Mouse (Mus musculus): ENCODE results near the gene Zbtb17.

GRCm38 (mm10) chr4:141421423-141421822, 23.0 kb upstream of the Zbtb17 start:
- TF ChIP-seq USF1 (IDR thresholded peaks at IDR 0.05; ENCODE audit: low read depth, low read length) (no peak), CTCF (IDR thresholded peaks at IDR 0.05 in 2 of 3, conservative IDR thresholded peaks at IDR 0.05 in 1 of 3; ENCODE audit: control insufficient read depth in 1 of 3, insufficient read depth in 1 of 3, low read depth in 2 of 3, low read length in 3 of 3, poor library complexity in 1 of 3, severe bottlenecking in 1 of 3) (no peak), NRF1 (IDR thresholded peaks at IDR 0.05; ENCODE audit: insufficient read depth, low read depth, low read length, poor library complexity, severe bottlenecking) (no peak), MAX (IDR thresholded peaks at IDR 0.05; ENCODE audit: low read length) (no peak), POLR2A (IDR thresholded peaks at IDR 0.05; ENCODE audit: control insufficient read depth in 1 of 2, insufficient read depth in 1 of 2, low read depth in 1 of 2, low read length in 2 of 2, poor library complexity in 1 of 2) (no peak), MAFK (IDR thresholded peaks at IDR 0.05; ENCODE audit: borderline replicate concordance, low read depth, low read length) (no peak), HCFC1 (IDR thresholded peaks at IDR 0.05; ENCODE audit: low read depth, low read length) (no peak), BHLHE40 (IDR thresholded peaks at IDR 0.05; ENCODE audit: borderline replicate concordance, low read depth, low read length) (no peak), ELF1 (IDR thresholded peaks at IDR 0.05; ENCODE audit: low read depth, low read length) (no peak), ZC3H11A (IDR thresholded peaks at IDR 0.05; ENCODE audit: low read depth, low read length) (no peak), CHD2 (IDR thresholded peaks at IDR 0.05; ENCODE audit: low read length) (no peak), ZMIZ1 (IDR thresholded peaks at IDR 0.05; ENCODE audit: low read depth, low read length) (no peak)

Data from MEL (cell line).